ENCODE assay signal across 9 mouse cellular contexts in genomic region chr11:88582781-88583180, GRCm38 (mm10).
DNase-seq lines count a peak whose midpoint lies in the region; ATAC-seq lines count a peak whose summit lies in the region.
"Had no signal": no experiment of that assay in that cellular context is flagged by ENCODE, and none has a peak within 500 bp of the region (broad histone marks: within the 10 kb centered on the region; RNA-seq: fewer than 3 reads in every experiment).

No protein-coding gene starts in this region.

- peak overlapping the region; percentile 89 for H3K27ac ChIP-seq in heart, embryonic 10.5 days
- peak overlapping the region; percentile 93 for H3K27ac ChIP-seq in hindbrain, embryonic 12.5 days
- peak overlapping the region; percentile 95 for H3K27ac ChIP-seq in midbrain, embryonic 13.5 days

- peaks cover 81% of the 10 kb centered on the region for H3K4me1 ChIP-seq in heart, embryonic 10.5 days
- H3K4me1 ChIP-seq in hindbrain, embryonic 12.5 days = peaks cover 84% of the 10 kb centered on the region
- peaks cover 99% of the 10 kb centered on the region for H3K4me1 ChIP-seq in midbrain, embryonic 13.5 days (replicated peaks)

- no peaks in the 10 kb centered on the region for H3K27me3 ChIP-seq in heart, embryonic 10.5 days (ENCODE audit: insufficient read depth, poor library complexity, severe bottlenecking)
- H3K27me3 ChIP-seq in hindbrain, embryonic 12.5 days = no peaks in the 10 kb centered on the region
- no peaks in the 10 kb centered on the region for H3K27me3 ChIP-seq in midbrain, embryonic 13.5 days

- WGBS in heart, embryonic 10.5 days = 26% methylated on average over 7 of the region's 7 CpGs
- WGBS in hindbrain, embryonic 12.5 days = 5% methylated on average over 7 of the region's 7 CpGs
- under 1% methylated on average over 7 of the region's 7 CpGs for WGBS in midbrain, embryonic 13.5 days

- no peaks in the 10 kb centered on the region for H3K36me3 ChIP-seq in heart, embryonic 10.5 days
- no peaks in the 10 kb centered on the region for H3K36me3 ChIP-seq in hindbrain, embryonic 12.5 days
- no peaks in the 10 kb centered on the region; the same call in 1 of the 2 replicates for H3K36me3 ChIP-seq in midbrain, embryonic 13.5 days

- no peak overlapping the region for H3K9ac ChIP-seq in hindbrain, embryonic 12.5 days
- peak overlapping the region; percentile 56; the same call in 1 of the 2 replicates for H3K9ac ChIP-seq in midbrain, embryonic 13.5 days (replicated peaks)

- H3K4me3 ChIP-seq in heart, embryonic 10.5 days = no peak overlapping the region
- H3K4me3 ChIP-seq in hindbrain, embryonic 12.5 days = no peak overlapping the region
- peak overlapping the region; percentile 2; the same call in 1 of the 2 replicates for H3K4me3 ChIP-seq in midbrain, embryonic 13.5 days (replicated peaks)

- no peak for DNase-seq in heart, embryonic 10.5 days (ENCODE audit: low spot score)
- DNase-seq in heart, postnatal 10 days = no peak
- no peak for DNase-seq in ovary, postnatal 14 days (ENCODE audit: low spot score)
- DNase-seq in left cerebral cortex, postnatal 14 days (ENCODE audit: low spot score in 2 of 2) = no peak

- H3K9me3 ChIP-seq in heart, embryonic 10.5 days = no peaks in the 10 kb centered on the region
- H3K9me3 ChIP-seq in hindbrain, embryonic 12.5 days (replicated peaks) = no peaks in the 10 kb centered on the region
- no peaks in the 10 kb centered on the region for H3K9me3 ChIP-seq in midbrain, embryonic 13.5 days
- H3K9me3 ChIP-seq: G1E had no signal

- H3K4me2 ChIP-seq in hindbrain, embryonic 12.5 days (replicated peaks) = peak overlapping the region; percentile 40
- H3K4me2 ChIP-seq in midbrain, embryonic 13.5 days (replicated peaks) = peak overlapping the region; percentile 45

- ATAC-seq in common myeloid progenitor, adult 5-6 weeks (replicated peaks; ENCODE audit: low read depth, poor library complexity, severe bottlenecking) = 0 out of 2 replicates have a peak, but pooled peaks have one; percentile 10
- peak; percentile 12; the same call in 1 of the 2 replicates for ATAC-seq in hindbrain, embryonic 12.5 days (ENCODE audit: low FRiP score)
- ATAC-seq in midbrain, embryonic 13.5 days = peak; percentile 15; the same call in 1 of the 2 replicates
- no peak for ATAC-seq in granulocyte monocyte progenitor cell, adult 5-6 weeks (replicated peaks; ENCODE audit: poor library complexity, severe bottlenecking)

- intact Hi-C loops in heart, postnatal 10 days (cut with DNase I) = loop anchor here (2.0 kb wide), 1 partner anchor 16 kb away; no protein-coding TSS in a partner anchor
- intact Hi-C loops in left cerebral cortex, postnatal 14 days (cut with DNase I) = loop anchor here (5.0 to 10.0 kb wide), 2 partner anchors 45 to 132 kb away; partner anchors contain the start of gene Msi2
